Mouse (Mus musculus) bone marrow, adult 2 months (tissue): ENCODE results near the gene Prdx5. TPM values are rescaled to one million over a fixed set of nuclear protein-coding genes. Genes with fewer than 3 reads are reported as not detected.

ENCODE experiments used
- H3K27ac ChIP-seq: fragments of 200-500 bp; 2 replicates; pipeline ENCODE4 v1.5.1; 2012; ENCODE audit warnings: low read depth, mild to moderate bottlenecking, control low read depth, inconsistent platforms, low read length; ENCODE audit not compliant: control insufficient read depth, poor library complexity, insufficient read depth
- H3K4me1 ChIP-seq: fragments of 200-500 bp; 2 replicates; pipeline ENCODE4 v1.6.1; 2011; ENCODE audit warnings: low read length; ENCODE audit not compliant: control insufficient read depth, insufficient read depth
- H3K4me3 ChIP-seq: fragments of 200-500 bp; replicated peaks from 2 replicates; pipeline ENCODE3; 2011; ENCODE audit warnings: mild to moderate bottlenecking, low read depth, low read length, control low read depth; ENCODE audit not compliant: control insufficient read depth
- CTCF ChIP-seq: fragments of 200-500 bp; IDR thresholded peaks from 2 replicates; pipeline ENCODE4 v1.5.1; 2011; ENCODE audit warnings: low read length, control low read depth; ENCODE audit not compliant: control insufficient read depth, insufficient read depth
- POLR2A ChIP-seq: fragments of 200-500 bp; IDR thresholded peaks from 2 replicates; pipeline ENCODE4 v1.6.1; 2011; ENCODE audit warnings: low read depth, mild to moderate bottlenecking, control low read depth, low read length, borderline replicate concordance; ENCODE audit not compliant: control insufficient read depth
- WGBS: fragments of 180-500 bp; shearing (Covaris S2); methylation state at CpG from one replicate; pipeline ENCODE4 v1.1.7; 2018; 5-methylcytosine and 5-hydroxymethylcytosine counted together
- polyA plus RNA-seq: library from polyadenylated mRNA; stranded (reverse); fragments of >200 nt; gene quantifications from 2 replicates; pipeline ENCODE4 v1.2.4, GENCODE M21; 2011; ENCODE audit warnings: low replicate concordance; ENCODE audit not compliant: missing spikeins, insufficient read depth, insufficient read length

Prdx5 gene
- polyA plus RNA-seq, 1 experiment, result 324 TPM

- peaks cover 2% of the 10 kb centered on the region; the same call in 1 of the 2 replicates for H3K4me1 ChIP-seq
- TF ChIP-seq CTCF, result no peak
- TF ChIP-seq POLR2A, result 0 out of 2 replicates have a peak, but pooled peaks have one; percentile 46
- under 1% methylated on average over 28 of the region's 28 CpGs for WGBS
These were observed 40.8 kb upstream of the Prdx5 start for GRCm38 (mm10) chr19:6950613-6951153.

GRCm38 (mm10) chr19:6949951-6950350, 40.0 kb upstream of the Prdx5 start:
- H3K4me1 ChIP-seq, result peaks cover 2% of the 10 kb centered on the region; the same call in 1 of the 2 replicates
- TF ChIP-seq CTCF (no peak), POLR2A (no peak)
- H3K27ac ChIP-seq, result no peak overlapping the region
- no peak overlapping the region for H3K4me3 ChIP-seq
- WGBS, result 81% methylated on average over 5 of the region's 5 CpGs

More at GRCm38 (mm10) chr19:6950613-6951153, 40.8 kb upstream of the Prdx5 start:
- Histone ChIP-seq H3K27ac (peak overlapping the region; percentile 85), H3K4me3 (peak overlapping the region; percentile 84)

- Histone ChIP-seq H3K27ac (no peak overlapping the region), H3K4me1 (peaks cover 2% of the 10 kb centered on the region; the same call in 1 of the 2 replicates), H3K4me3 (no peak overlapping the region)
- WGBS, result 90% methylated on average over 5 of the region's 5 CpGs
- TF ChIP-seq POLR2A (no peak), CTCF (no peak)
These were observed 39.6 kb upstream of the Prdx5 start for GRCm38 (mm10) chr19:6949532-6949931.

GRCm38 (mm10) chr19:6948186-6948585, 38.3 kb upstream of the Prdx5 start:
- 73% methylated on average over 4 of the region's 4 CpGs for WGBS
- H3K27ac ChIP-seq, result no peak overlapping the region
- TF ChIP-seq CTCF (no peak), POLR2A (no peak)
- no peak overlapping the region for H3K4me3 ChIP-seq
- H3K4me1 ChIP-seq, result peaks cover 2% of the 10 kb centered on the region; the same call in 1 of the 2 replicates

GRCm38 (mm10) chr19:6947742-6948141, 37.8 kb upstream of the Prdx5 start:
- TF ChIP-seq POLR2A, result no peak
- no peak for TF ChIP-seq CTCF
- H3K4me1 ChIP-seq, result peaks cover 1% of the 10 kb centered on the region; the same call in 1 of the 2 replicates
- H3K4me3 ChIP-seq, result no peak overlapping the region
- 71% methylated on average over 4 of the region's 4 CpGs for WGBS
- H3K27ac ChIP-seq, result no peak overlapping the region

- TF ChIP-seq POLR2A, result no peak
- TF ChIP-seq CTCF, result no peak
- H3K4me1 ChIP-seq, result peaks cover 1% of the 10 kb centered on the region; the same call in 1 of the 2 replicates
- whole genome bisulfite sequencing, result 95% methylated on average over 6 of the region's 6 CpGs
These were observed 33.8 kb upstream of the Prdx5 start for GRCm38 (mm10) chr19:6943709-6944108.

GRCm38 (mm10) chr19:6942764-6943163, 32.9 kb upstream of the Prdx5 start:
- 28% methylated on average over 5 of the region's 5 CpGs for WGBS
- no peak overlapping the region; the same call in 1 of the 2 replicates for H3K27ac ChIP-seq
- TF ChIP-seq CTCF, result no peak
- TF ChIP-seq POLR2A, result no peak
- H3K4me3 ChIP-seq, result peak overlapping the region; percentile 100
- peaks cover 1% of the 10 kb centered on the region; the same call in 1 of the 2 replicates for H3K4me1 ChIP-seq

More at GRCm38 (mm10) chr19:6943709-6944108, 33.8 kb upstream of the Prdx5 start:
- Histone ChIP-seq H3K4me3 (no peak overlapping the region), H3K27ac (no peak overlapping the region)

GRCm38 (mm10) chr19:6942249-6942691, 32.4 kb upstream of the Prdx5 start, which contains the start of gene Gpr137:
Gpr137 (minus strand) TSS chr19:6942480.
- WGBS, result under 1% methylated on average over 27 of the region's 27 CpGs
- peak within 1 kb of the TSS; percentile 100 for H3K4me3 ChIP-seq
- TF ChIP-seq POLR2A (peak; percentile 85; the same call in 1 of the 2 replicates), CTCF (no peak)
- peak within 1 kb of the TSS; percentile 90 for H3K27ac ChIP-seq
- H3K4me1 ChIP-seq, result peaks cover 1% of the 10 kb centered on the region; the same call in 1 of the 2 replicates
